ENCODE assay signal across 15 mouse cellular contexts in the genomic region with DNA sequence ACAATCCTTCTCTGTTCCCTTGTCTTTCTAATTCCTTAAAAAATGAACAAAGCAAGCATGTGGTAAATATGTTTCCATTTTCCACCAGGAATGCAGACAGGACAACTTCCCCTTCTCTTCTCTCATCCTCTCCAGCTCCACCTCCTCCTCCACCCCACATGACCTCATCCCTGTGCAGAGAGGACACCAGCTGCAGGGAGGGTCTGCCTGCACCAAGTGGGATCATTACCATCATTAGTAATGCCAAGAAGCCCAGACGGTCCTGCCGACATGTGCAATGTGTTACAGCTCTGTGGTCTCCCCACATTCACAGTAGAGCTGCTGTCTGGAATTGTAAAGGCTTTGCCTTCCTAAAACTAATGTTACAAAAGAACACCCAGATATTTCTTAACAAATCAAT.
A peak's percentile ranks its signal among the peaks of the same experiment; 100 is the strongest.
DNase-seq lines count a peak whose midpoint lies in the region; ATAC-seq and TF ChIP-seq lines count a peak whose summit lies in the region.
"Had no signal": no experiment of that assay in that cellular context is flagged by ENCODE, and none has a peak within 500 bp of the region (broad histone marks: within the 10 kb centered on the region; RNA-seq: fewer than 3 reads in every experiment).

No protein-coding gene starts in this region.

- no peak overlapping the region for H3K4me3 ChIP-seq in gastrocnemius, adult 2 months
- no peak overlapping the region for H3K4me3 ChIP-seq in midbrain, embryonic 12.5 days
- H3K4me3 ChIP-seq in midbrain, embryonic 11.5 days (ENCODE audit: low read depth, low read length): no peak overlapping the region
- H3K4me3 ChIP-seq in embryonic facial prominence, embryonic 15.5 days (replicated peaks): no peak overlapping the region
- H3K4me3 ChIP-seq in liver, embryonic 12.5 days: no peak overlapping the region

- H3K9me3 ChIP-seq in midbrain, embryonic 12.5 days: no peaks in the 10 kb centered on the region
- H3K9me3 ChIP-seq in midbrain, embryonic 11.5 days (ENCODE audit: control insufficient read depth, low read length): no peaks in the 10 kb centered on the region
- H3K9me3 ChIP-seq in embryonic facial prominence, embryonic 15.5 days (replicated peaks): peaks cover 4% of the 10 kb centered on the region; the same call in 1 of the 2 replicates
- no peaks in the 10 kb centered on the region for H3K9me3 ChIP-seq in liver, embryonic 12.5 days (replicated peaks)

- H3K4me1 ChIP-seq in midbrain, embryonic 12.5 days: no peaks in the 10 kb centered on the region
- H3K4me1 ChIP-seq in midbrain, embryonic 11.5 days (ENCODE audit: control insufficient read depth, insufficient read depth, low read length): no peaks in the 10 kb centered on the region
- peaks cover 23% of the 10 kb centered on the region for H3K4me1 ChIP-seq in embryonic facial prominence, embryonic 15.5 days
- H3K4me1 ChIP-seq in liver, embryonic 12.5 days: no peaks in the 10 kb centered on the region

- peak; percentile 43 for DNase-seq in gastrocnemius, adult 2 months
- DNase-seq in gastrocnemius, postnatal 10 days: no peak
- DNase-seq in midbrain, embryonic 11.5 days (ENCODE audit: low spot score, missing footprints): no peak
- peak; percentile 55 for DNase-seq in mesoderm, embryonic 11.5 days (ENCODE audit: low read depth, low spot score)
- DNase-seq in adrenal gland, adult 2 months: no peak
- DNase-seq: cerebellum, adult 9-11 months; kidney, postnatal 25 days; layer of hippocampus, postnatal 36 days; lung, postnatal 14 days; right cerebral cortex, postnatal 4 days; thymus, adult 18-20 months had no signal

- ATAC-seq in midbrain, embryonic 12.5 days (ENCODE audit: low FRiP score, low read depth): peak; percentile 38; the same call in 1 of the 2 replicates
- no peak for ATAC-seq in midbrain, embryonic 11.5 days (ENCODE audit: low FRiP score)
- peak; percentile 73 for ATAC-seq in embryonic facial prominence, embryonic 15.5 days (ENCODE audit: insufficient number of reproducible peaks, low FRiP score, low TSS enrichment, low read depth)
- ATAC-seq in liver, embryonic 12.5 days: no peak
- ATAC-seq: midbrain, embryonic 16.5 days had no signal

- no peaks in the 10 kb centered on the region for H3K27me3 ChIP-seq in midbrain, embryonic 12.5 days
- H3K27me3 ChIP-seq in midbrain, embryonic 11.5 days (ENCODE audit: control insufficient read depth, insufficient read depth, low read length): no peaks in the 10 kb centered on the region
- H3K27me3 ChIP-seq in embryonic facial prominence, embryonic 15.5 days: no peaks in the 10 kb centered on the region
- H3K27me3 ChIP-seq in liver, embryonic 12.5 days (replicated peaks): no peaks in the 10 kb centered on the region

- H3K9ac ChIP-seq in midbrain, embryonic 12.5 days (replicated peaks): no peak overlapping the region
- no peak overlapping the region for H3K9ac ChIP-seq in midbrain, embryonic 11.5 days (ENCODE audit: low read length)
- no peak overlapping the region for H3K9ac ChIP-seq in embryonic facial prominence, embryonic 15.5 days
- H3K9ac ChIP-seq in liver, embryonic 12.5 days: no peak overlapping the region

- no peaks in the 10 kb centered on the region for H3K36me3 ChIP-seq in midbrain, embryonic 12.5 days
- H3K36me3 ChIP-seq in midbrain, embryonic 11.5 days (ENCODE audit: control insufficient read depth, insufficient read depth, low read length): no peaks in the 10 kb centered on the region
- no peaks in the 10 kb centered on the region for H3K36me3 ChIP-seq in embryonic facial prominence, embryonic 15.5 days
- H3K36me3 ChIP-seq in liver, embryonic 12.5 days: no peaks in the 10 kb centered on the region

- peak overlapping the region; percentile 4; the same call in 1 of the 2 replicates for H3K27ac ChIP-seq in gastrocnemius, adult 2 months
- H3K27ac ChIP-seq in midbrain, embryonic 12.5 days (replicated peaks): no peak overlapping the region
- no peak overlapping the region for H3K27ac ChIP-seq in midbrain, embryonic 11.5 days (ENCODE audit: low read depth, low read length)
- no peak overlapping the region for H3K27ac ChIP-seq in embryonic facial prominence, embryonic 15.5 days (replicated peaks)
- H3K27ac ChIP-seq in liver, embryonic 12.5 days: no peak overlapping the region

- WGBS in midbrain, embryonic 12.5 days: 77% methylated on average over 2 of the region's 2 CpGs
- 67% methylated on average over 2 of the region's 2 CpGs for WGBS in midbrain, embryonic 11.5 days
- 28% methylated on average over 2 of the region's 2 CpGs for WGBS in embryonic facial prominence, embryonic 15.5 days
- 90% methylated on average over 2 of the region's 2 CpGs for WGBS in liver, embryonic 12.5 days (ENCODE audit: insufficient replicate concordance)

- H3K4me2 ChIP-seq in midbrain, embryonic 12.5 days (replicated peaks): no peak overlapping the region
- H3K4me2 ChIP-seq in midbrain, embryonic 11.5 days: no peak overlapping the region
- H3K4me2 ChIP-seq in embryonic facial prominence, embryonic 15.5 days (replicated peaks): no peak overlapping the region
- no peak overlapping the region for H3K4me2 ChIP-seq in liver, embryonic 12.5 days

- no peak for TF ChIP-seq CTCF in gastrocnemius, adult 2 months (IDR thresholded peaks at IDR 0.05)

- intact Hi-C loops in gastrocnemius, adult 2 months (cut with DNase I): loop anchor here (10.0 kb wide), 1 partner anchor 919 kb away; no protein-coding TSS in a partner anchor

Comparison
In these comparisons a context has a peak if more than half of its experiments do, and no peak if none do; other contexts are left out.
1. DNase-seq: peak in gastrocnemius, adult 2 months (single experiment) and mesoderm, embryonic 11.5 days (single experiment); none in gastrocnemius, postnatal 10 days (single experiment), midbrain, embryonic 11.5 days (single experiment) and adrenal gland, adult 2 months (single experiment).
2. ATAC-seq: peak in midbrain, embryonic 12.5 days (single experiment) and embryonic facial prominence, embryonic 15.5 days (single experiment); none in midbrain, embryonic 11.5 days (single experiment) and liver, embryonic 12.5 days (single experiment).